Mouse (Mus musculus): Measurements from ENCODE around the gene Ttc9b. TPM values are rescaled to one million over a fixed set of nuclear protein-coding genes. Genes with fewer than 3 reads are reported as not detected.
A peak's percentile ranks its signal among the peaks of the same experiment; 100 is the strongest.
"Not testable (repeated sequence)": the region's sequence is repeated elsewhere in the genome, so short reads cannot be mapped to it uniquely, and the experiment has no call there.

Ttc9b gene
- total RNA-seq, 1 experiment: 0.54 TPM

DNA sequence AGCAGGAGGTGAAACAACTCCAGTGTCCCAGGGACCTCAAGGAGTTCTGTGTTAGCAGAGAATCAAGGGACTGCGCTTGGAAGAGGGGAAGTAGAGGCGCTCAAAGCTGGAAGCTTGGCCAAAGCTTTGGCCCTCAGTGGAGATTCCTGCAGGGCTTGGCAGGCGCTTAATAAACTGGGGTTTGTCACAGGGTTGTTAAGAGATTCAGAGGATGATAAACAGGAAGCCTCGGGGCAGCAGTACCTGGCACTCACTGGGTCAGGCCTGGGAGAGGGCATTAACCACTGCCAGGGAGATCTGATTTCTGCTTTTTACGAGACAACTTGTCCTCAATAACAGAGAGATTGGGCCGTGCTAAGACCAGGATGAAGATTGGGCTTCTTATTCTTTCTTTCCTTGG is 32.7 kb upstream of the Ttc9b start:
- DNase-seq (ENCODE audit: low read depth, low spot score): no peak
- H3K4me1 ChIP-seq (ENCODE audit: control insufficient read depth in 2 of 2, insufficient read depth in 2 of 2, low read length in 2 of 2, poor library complexity in 1 of 2): peaks cover 3 to 19% of the 10 kb centered on the region in 2 experiments; a peak in 2 of 4 replicates
- peaks cover 19% of the 10 kb centered on the region for H3K36me3 ChIP-seq (ENCODE audit: control insufficient read depth, insufficient read depth, low read length, poor library complexity, severe bottlenecking)
- H3K9me3 ChIP-seq (ENCODE audit: control insufficient read depth, insufficient read depth, low read depth, low read length): no peaks in the 10 kb centered on the region
- TF ChIP-seq HCFC1 (IDR thresholded peaks at IDR 0.05; ENCODE audit: borderline replicate concordance, insufficient read depth, low read length) (no peak), ZNF384 (IDR thresholded peaks at IDR 0.05; ENCODE audit: low read depth, low read length) (no peak), ZC3H11A (IDR thresholded peaks at IDR 0.05; ENCODE audit: borderline replicate concordance, low read depth, low read length) (no peak), CHD2 (IDR thresholded peaks at IDR 0.05; ENCODE audit: low read depth, low read length) (no peak), MAFK (IDR thresholded peaks at IDR 0.05; ENCODE audit: insufficient read depth, low read depth, low read length) (no peak)
- no peak overlapping the region for H3K27ac ChIP-seq (ENCODE audit: insufficient read depth, low read depth, low read length, poor library complexity, severe bottlenecking)
- H3K4me3 ChIP-seq (ENCODE audit: insufficient read depth in 1 of 2, low read depth in 1 of 2, low read length in 2 of 2, poor library complexity in 1 of 2, severe bottlenecking in 1 of 2): no peak overlapping the region
- in situ Hi-C loops (cut with MboI; ENCODE audit: low sequenced_read_pairs in 2 of 2, unreplicated experiment in 2 of 2): no loop called here
- H3K9ac ChIP-seq (ENCODE audit: insufficient read depth, low read depth, low read length, poor library complexity, severe bottlenecking): no peak overlapping the region

DNA sequence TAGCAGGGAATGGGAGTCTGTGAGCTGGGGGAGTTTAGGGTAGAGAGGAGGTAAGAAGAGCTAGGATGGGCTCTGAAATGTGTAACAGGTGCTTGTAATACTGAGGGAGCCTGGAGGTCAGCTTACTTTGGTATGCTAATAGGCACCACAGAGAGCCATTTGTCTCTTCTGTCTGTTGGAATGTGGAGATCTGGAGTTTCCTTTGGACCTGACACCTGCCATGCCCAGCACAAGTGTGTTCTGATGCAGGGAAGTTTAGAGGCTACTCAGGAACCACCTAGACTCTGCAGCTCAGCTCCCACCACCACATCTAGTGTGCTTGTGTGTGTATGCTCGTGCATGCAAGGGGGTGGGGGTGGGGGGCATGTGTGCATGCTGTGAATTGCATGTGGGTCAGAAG is 31.5 kb upstream of the Ttc9b start:
- Histone ChIP-seq H3K9ac (ENCODE audit: insufficient read depth, low read depth, low read length, poor library complexity, severe bottlenecking) (no peak overlapping the region), H3K27ac (ENCODE audit: insufficient read depth, low read depth, low read length, poor library complexity, severe bottlenecking) (no peak overlapping the region; the same call in 1 of the 2 replicates), H3K36me3 (ENCODE audit: control insufficient read depth, insufficient read depth, low read length, poor library complexity, severe bottlenecking) (peaks cover 20% of the 10 kb centered on the region), H3K9me3 (ENCODE audit: control insufficient read depth, insufficient read depth, low read depth, low read length) (no peaks in the 10 kb centered on the region), H3K4me1 (ENCODE audit: control insufficient read depth in 2 of 2, insufficient read depth in 2 of 2, low read length in 2 of 2, poor library complexity in 1 of 2) (peaks cover 3 to 19% of the 10 kb centered on the region in 2 experiments; a peak in 2 of 4 replicates), H3K4me3 (ENCODE audit: insufficient read depth in 1 of 2, low read depth in 1 of 2, low read length in 2 of 2, poor library complexity in 1 of 2, severe bottlenecking in 1 of 2) (no peak overlapping the region)
- in situ Hi-C loops (cut with MboI; ENCODE audit: low sequenced_read_pairs in 2 of 2, unreplicated experiment in 2 of 2): no loop called here
- DNase-seq (ENCODE audit: low read depth, low spot score): peak; percentile 60
- TF ChIP-seq CHD2 (IDR thresholded peaks at IDR 0.05; ENCODE audit: low read depth, low read length) (no peak), ZC3H11A (IDR thresholded peaks at IDR 0.05; ENCODE audit: borderline replicate concordance, low read depth, low read length) (no peak), ZNF384 (IDR thresholded peaks at IDR 0.05; ENCODE audit: low read depth, low read length) (no peak), HCFC1 (IDR thresholded peaks at IDR 0.05; ENCODE audit: borderline replicate concordance, insufficient read depth, low read length) (no peak), MAFK (IDR thresholded peaks at IDR 0.05; ENCODE audit: insufficient read depth, low read depth, low read length) (no peak)

DNA sequence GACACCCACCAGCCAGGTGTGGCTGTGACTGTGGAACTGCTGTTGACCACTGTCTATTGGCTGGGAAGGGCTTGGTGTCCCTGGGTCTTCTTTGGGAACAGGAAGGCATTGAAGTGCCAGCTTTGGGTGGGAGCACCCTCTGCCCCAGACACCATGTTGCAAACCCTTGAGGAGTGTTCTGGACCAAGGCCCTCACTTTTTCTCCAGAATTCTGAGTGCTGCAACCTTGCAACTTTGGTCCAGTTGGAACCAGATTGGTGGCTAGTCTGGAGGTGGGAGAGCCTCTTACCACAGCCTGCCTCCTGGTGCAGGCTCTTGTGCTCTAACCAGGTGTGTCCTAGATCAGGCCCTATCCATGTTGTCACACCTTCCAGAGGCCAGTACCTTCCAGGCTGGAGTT is 28.7 kb upstream of the Ttc9b start:
- DNase-seq (ENCODE audit: low read depth, low spot score): no peak
- in situ Hi-C loops (cut with MboI; ENCODE audit: low sequenced_read_pairs in 2 of 2, unreplicated experiment in 2 of 2): no loop called here
- no peak overlapping the region for H3K4me3 ChIP-seq (ENCODE audit: insufficient read depth in 1 of 2, low read depth in 1 of 2, low read length in 2 of 2, poor library complexity in 1 of 2, severe bottlenecking in 1 of 2)
- TF ChIP-seq ZNF384 (IDR thresholded peaks at IDR 0.05; ENCODE audit: low read depth, low read length) (no peak), HCFC1 (IDR thresholded peaks at IDR 0.05; ENCODE audit: borderline replicate concordance, insufficient read depth, low read length) (no peak), ZC3H11A (IDR thresholded peaks at IDR 0.05; ENCODE audit: borderline replicate concordance, low read depth, low read length) (no peak), CHD2 (IDR thresholded peaks at IDR 0.05; ENCODE audit: low read depth, low read length) (no peak)
- H3K4me1 ChIP-seq (ENCODE audit: control insufficient read depth in 2 of 2, insufficient read depth in 2 of 2, low read length in 2 of 2, poor library complexity in 1 of 2): peaks cover 3 to 19% of the 10 kb centered on the region in 2 experiments; a peak in 3 of 4 replicates
- H3K9ac ChIP-seq (ENCODE audit: insufficient read depth, low read depth, low read length, poor library complexity, severe bottlenecking): no peak overlapping the region
- peaks cover 21% of the 10 kb centered on the region for H3K36me3 ChIP-seq (ENCODE audit: control insufficient read depth, insufficient read depth, low read length, poor library complexity, severe bottlenecking)
- H3K27ac ChIP-seq (ENCODE audit: insufficient read depth, low read depth, low read length, poor library complexity, severe bottlenecking): no peak overlapping the region
- no peaks in the 10 kb centered on the region for H3K9me3 ChIP-seq (ENCODE audit: control insufficient read depth, insufficient read depth, low read depth, low read length)

DNA sequence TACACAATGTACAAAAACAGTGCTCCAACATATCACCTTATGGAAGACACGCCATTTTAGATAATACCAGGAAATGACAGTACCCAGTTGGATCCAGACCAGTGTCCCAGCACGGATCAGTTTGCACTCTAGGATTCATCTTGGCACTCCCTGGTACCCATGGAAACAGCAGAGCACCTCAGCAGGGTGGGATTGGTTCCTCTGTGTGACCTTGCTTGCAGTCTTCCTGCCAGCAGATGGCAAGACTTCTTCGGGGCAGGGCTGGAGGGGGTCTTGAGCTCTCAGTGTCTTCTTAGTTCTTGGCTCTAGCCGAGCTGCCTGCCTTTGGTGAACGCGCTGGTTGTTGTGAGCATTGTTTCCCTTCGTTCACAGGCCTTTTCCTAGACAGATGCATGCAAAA is 26.0 kb upstream of the Ttc9b start:
- H3K4me3 ChIP-seq (ENCODE audit: insufficient read depth in 1 of 2, low read depth in 1 of 2, low read length in 2 of 2, poor library complexity in 1 of 2, severe bottlenecking in 1 of 2): no peak overlapping the region
- H3K36me3 ChIP-seq (ENCODE audit: control insufficient read depth, insufficient read depth, low read length, poor library complexity, severe bottlenecking): peaks cover 20% of the 10 kb centered on the region
- H3K9ac ChIP-seq (ENCODE audit: insufficient read depth, low read depth, low read length, poor library complexity, severe bottlenecking): no peak overlapping the region
- in situ Hi-C loops (cut with MboI; ENCODE audit: low sequenced_read_pairs in 2 of 2, unreplicated experiment in 2 of 2): no loop called here
- H3K4me1 ChIP-seq (ENCODE audit: control insufficient read depth in 2 of 2, insufficient read depth in 2 of 2, low read length in 2 of 2, poor library complexity in 1 of 2): peaks cover 2 to 9% of the 10 kb centered on the region in 2 experiments; a peak in 2 of 4 replicates
- TF ChIP-seq HCFC1 (IDR thresholded peaks at IDR 0.05; ENCODE audit: borderline replicate concordance, insufficient read depth, low read length): no peak
- no peaks in the 10 kb centered on the region for H3K9me3 ChIP-seq (ENCODE audit: control insufficient read depth, insufficient read depth, low read depth, low read length)
- no peak for DNase-seq (ENCODE audit: low read depth, low spot score)
- no peak overlapping the region for H3K27ac ChIP-seq (ENCODE audit: insufficient read depth, low read depth, low read length, poor library complexity, severe bottlenecking)

DNA sequence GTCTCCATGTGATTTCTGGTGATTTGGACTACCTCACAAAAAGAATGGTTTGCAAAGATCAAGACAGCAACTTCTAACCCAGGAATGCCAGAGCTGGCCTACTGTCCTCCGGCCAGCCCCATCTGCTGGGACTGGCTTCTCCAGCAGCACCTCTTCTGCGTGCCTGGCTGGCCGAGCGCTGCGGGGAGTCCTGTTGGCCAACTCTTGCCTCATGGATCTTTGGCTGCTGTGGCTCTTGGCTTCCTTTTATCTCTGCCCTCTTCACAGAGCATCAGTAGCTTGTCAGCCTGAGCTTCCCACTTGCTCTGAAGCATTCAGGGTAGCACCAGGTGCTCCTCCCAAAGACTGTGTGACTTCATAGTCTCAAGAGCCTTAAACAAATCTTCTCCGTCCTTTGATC is 25.5 kb upstream of the Ttc9b start:
- no peak overlapping the region for H3K27ac ChIP-seq (ENCODE audit: insufficient read depth, low read depth, low read length, poor library complexity, severe bottlenecking)
- no peak overlapping the region for H3K4me3 ChIP-seq (ENCODE audit: insufficient read depth in 1 of 2, low read depth in 1 of 2, low read length in 2 of 2, poor library complexity in 1 of 2, severe bottlenecking in 1 of 2)
- H3K9ac ChIP-seq (ENCODE audit: insufficient read depth, low read depth, low read length, poor library complexity, severe bottlenecking): no peak overlapping the region
- TF ChIP-seq ZC3H11A (IDR thresholded peaks at IDR 0.05; ENCODE audit: borderline replicate concordance, low read depth, low read length): no peak
- TF ChIP-seq CHD2 (IDR thresholded peaks at IDR 0.05; ENCODE audit: low read depth, low read length): no peak
- TF ChIP-seq MAFK (IDR thresholded peaks at IDR 0.05; ENCODE audit: insufficient read depth, low read depth, low read length): no peak
- TF ChIP-seq HCFC1 (IDR thresholded peaks at IDR 0.05; ENCODE audit: borderline replicate concordance, insufficient read depth, low read length): no peak
- TF ChIP-seq ZNF384 (IDR thresholded peaks at IDR 0.05; ENCODE audit: low read depth, low read length): no peak
- no peak for DNase-seq (ENCODE audit: low read depth, low spot score)
- no peaks in the 10 kb centered on the region for H3K9me3 ChIP-seq (ENCODE audit: control insufficient read depth, insufficient read depth, low read depth, low read length)
- in situ Hi-C loops (cut with MboI; ENCODE audit: low sequenced_read_pairs in 2 of 2, unreplicated experiment in 2 of 2): no loop called here
- H3K4me1 ChIP-seq (ENCODE audit: control insufficient read depth in 2 of 2, insufficient read depth in 2 of 2, low read length in 2 of 2, poor library complexity in 1 of 2): peaks cover 0 to 9% of the 10 kb centered on the region in 2 experiments; a peak in 2 of 4 replicates
- H3K36me3 ChIP-seq (ENCODE audit: control insufficient read depth, insufficient read depth, low read length, poor library complexity, severe bottlenecking): peaks cover 20% of the 10 kb centered on the region

DNA sequence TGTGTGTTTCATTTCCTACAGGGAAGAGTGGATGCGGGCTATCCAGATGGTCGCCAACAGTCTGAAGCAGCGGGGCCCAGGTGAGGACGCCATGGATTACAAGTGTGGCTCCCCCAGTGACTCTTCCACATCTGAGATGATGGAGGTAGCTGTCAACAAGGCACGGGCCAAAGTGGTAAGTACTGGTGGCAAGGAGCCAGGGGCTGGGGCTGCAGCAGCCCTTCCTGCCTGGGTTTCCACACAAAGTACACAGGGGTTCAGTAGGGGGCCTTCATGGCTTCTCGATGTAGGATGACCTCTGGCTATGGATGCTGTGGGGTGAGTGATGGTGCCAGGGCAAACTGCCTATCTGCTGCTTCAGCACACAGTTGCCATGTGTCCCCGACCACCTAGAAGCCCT is 24.9 kb upstream of the Ttc9b start:
- peaks cover 24% of the 10 kb centered on the region for H3K36me3 ChIP-seq (ENCODE audit: control insufficient read depth, insufficient read depth, low read length, poor library complexity, severe bottlenecking)
- H3K9ac ChIP-seq (ENCODE audit: insufficient read depth, low read depth, low read length, poor library complexity, severe bottlenecking); H3K27ac ChIP-seq (ENCODE audit: insufficient read depth, low read depth, low read length, poor library complexity, severe bottlenecking); DNase-seq (ENCODE audit: low read depth, low spot score); H3K9me3 ChIP-seq (ENCODE audit: control insufficient read depth, insufficient read depth, low read depth, low read length); in situ Hi-C loops (cut with MboI; ENCODE audit: low sequenced_read_pairs in 2 of 2, unreplicated experiment in 2 of 2); H3K4me3 ChIP-seq (ENCODE audit: insufficient read depth in 1 of 2, low read depth in 1 of 2, low read length in 2 of 2, poor library complexity in 1 of 2, severe bottlenecking in 1 of 2): not testable (repeated sequence)
- peaks cover 0 to 13% of the 10 kb centered on the region in 2 experiments; a peak in 2 of 4 replicates for H3K4me1 ChIP-seq (ENCODE audit: control insufficient read depth in 2 of 2, insufficient read depth in 2 of 2, low read length in 2 of 2, poor library complexity in 1 of 2)

Measured in ES-E14 (cell line).